In the genomic region with DNA sequence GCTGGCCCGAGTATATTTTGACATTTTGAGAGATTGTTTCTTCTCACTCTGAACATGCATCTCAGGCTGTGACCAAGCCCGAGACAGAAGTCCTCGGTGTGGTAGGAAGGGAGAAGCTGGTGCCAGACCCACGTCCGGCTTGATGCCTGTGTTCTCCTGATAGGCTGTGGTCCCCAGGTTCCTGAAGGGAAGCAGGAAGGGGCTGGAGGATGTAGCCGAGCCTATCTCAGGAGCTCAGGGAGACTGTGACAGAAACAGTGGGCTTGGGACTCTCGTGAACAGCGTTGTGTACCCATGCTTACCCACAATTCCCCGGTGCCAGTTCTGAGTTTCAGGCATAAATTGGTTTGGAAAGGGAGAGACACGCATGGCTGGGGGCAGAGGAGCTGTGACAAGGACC, we compare ENCODE assay signal across 21 mouse cellular contexts. TPM values are rescaled to one million over a fixed set of nuclear protein-coding genes. Genes with fewer than 3 reads are reported as not detected.
A peak's percentile ranks its signal among the peaks of the same experiment; 100 is the strongest.
DNase-seq lines count a peak whose midpoint lies in the region; ATAC-seq and TF ChIP-seq lines count a peak whose summit lies in the region.
"Had no signal": no experiment of that assay in that cellular context is flagged by ENCODE, and none has a peak within 500 bp of the region (broad histone marks: within the 10 kb centered on the region; RNA-seq: fewer than 3 reads in every experiment).

No protein-coding gene starts in this region.

- H3K9me3 ChIP-seq in liver, embryonic 11.5 days (ENCODE audit: control insufficient read depth, low read length) = no peaks in the 10 kb centered on the region
- no peaks in the 10 kb centered on the region for H3K9me3 ChIP-seq in liver, postnatal 0 days (ENCODE audit: low read length)
- H3K9me3 ChIP-seq in midbrain, embryonic 15.5 days = no peaks in the 10 kb centered on the region
- H3K9me3 ChIP-seq: embryonic facial prominence, embryonic 13.5 days; forebrain, embryonic 12.5 days had no signal

- TF ChIP-seq POLR2A in heart, adult 2 months (IDR thresholded peaks at IDR 0.05; ENCODE audit: insufficient read depth, low read depth, low read length) = no peak

- H3K27me3 ChIP-seq in heart, adult 2 months (ENCODE audit: control insufficient read depth, insufficient read depth, low read length) = no peaks in the 10 kb centered on the region
- H3K27me3 ChIP-seq in liver, embryonic 11.5 days (replicated peaks; ENCODE audit: control insufficient read depth, insufficient read depth, low read length) = no peaks in the 10 kb centered on the region
- no peaks in the 10 kb centered on the region for H3K27me3 ChIP-seq in liver, postnatal 0 days (ENCODE audit: insufficient read depth, low read length)
- no peaks in the 10 kb centered on the region for H3K27me3 ChIP-seq in midbrain, embryonic 15.5 days (replicated peaks)
- H3K27me3 ChIP-seq: CH12.LX; embryonic facial prominence, embryonic 13.5 days; forebrain, embryonic 12.5 days; hindbrain, embryonic 12.5 days; Patski had no signal

- peak; percentile 44; the same call in 1 of the 2 replicates for ATAC-seq in liver, embryonic 11.5 days (replicated peaks; ENCODE audit: low FRiP score)
- ATAC-seq in hematopoietic stem cell, adult 5-6 weeks (replicated peaks in 1 of 2; ENCODE audit: insufficient read depth in 1 of 2, low FRiP score in 2 of 2, low TSS enrichment in 1 of 2, low read depth in 1 of 2, poor library complexity in 2 of 2, severe bottlenecking in 2 of 2) = peak; percentile 86
- peak; percentile 44; the same call in 1 of the 2 replicates for ATAC-seq in liver, postnatal 0 days
- ATAC-seq in midbrain, embryonic 15.5 days (replicated peaks) = no peak
- ATAC-seq in monocyte, adult 5-6 weeks (replicated peaks; ENCODE audit: insufficient number of reproducible peaks, low FRiP score, low TSS enrichment, poor library complexity, severe bottlenecking) = no peak
- ATAC-seq: activated CD4-positive, CD25-positive, alpha-beta regulatory T cell, adult 4 months; forebrain, embryonic 16.5 days; hindbrain, embryonic 16.5 days; inflammation-experienced regulatory T-cells, adult 6 months; Patski had no signal

- no peak for TF ChIP-seq CTCF in heart, adult 2 months (IDR thresholded peaks at IDR 0.05)
- TF ChIP-seq CTCF in liver, postnatal 0 days (IDR thresholded peaks at IDR 0.05; ENCODE audit: low read depth) = no peak

- no peaks in the 10 kb centered on the region for H3K4me1 ChIP-seq in heart, adult 2 months (ENCODE audit: control insufficient read depth, insufficient read depth, low read length)
- H3K4me1 ChIP-seq in liver, embryonic 11.5 days (replicated peaks; ENCODE audit: control insufficient read depth, insufficient read depth, low read length) = peaks cover 2% of the 10 kb centered on the region; the same call in 1 of the 2 replicates
- peaks cover 3% of the 10 kb centered on the region; the same call in 1 of the 2 replicates for H3K4me1 ChIP-seq in liver, postnatal 0 days (ENCODE audit: insufficient read depth)
- 0 out of 2 replicates have a peak, but pooled peaks cover 2% of the 10 kb centered on the region for H3K4me1 ChIP-seq in midbrain, embryonic 15.5 days
- H3K4me1 ChIP-seq: embryonic facial prominence, embryonic 13.5 days had no signal

- H3K4me3 ChIP-seq in heart, adult 2 months = no peak overlapping the region
- no peak overlapping the region for H3K4me3 ChIP-seq in liver, embryonic 11.5 days (ENCODE audit: low read depth, low read length)
- no peak overlapping the region for H3K4me3 ChIP-seq in liver, postnatal 0 days (ENCODE audit: low read depth, low read length)
- no peak overlapping the region for H3K4me3 ChIP-seq in midbrain, embryonic 15.5 days
- H3K4me3 ChIP-seq: embryonic facial prominence, embryonic 13.5 days; forebrain, embryonic 12.5 days; hindbrain, embryonic 12.5 days had no signal

- no peaks in the 10 kb centered on the region for H3K79me2 ChIP-seq in heart, adult 2 months (replicated peaks; ENCODE audit: control insufficient read depth, insufficient read depth, low read length)

- H3K9ac ChIP-seq in heart, adult 2 months (ENCODE audit: low read depth, low read length) = no peak overlapping the region
- H3K9ac ChIP-seq in liver, embryonic 11.5 days (ENCODE audit: low read depth, low read length) = no peak overlapping the region
- no peak overlapping the region for H3K9ac ChIP-seq in liver, postnatal 0 days (replicated peaks)
- H3K9ac ChIP-seq in midbrain, embryonic 15.5 days = no peak overlapping the region
- H3K9ac ChIP-seq: embryonic facial prominence, embryonic 13.5 days; forebrain, embryonic 12.5 days; hindbrain, embryonic 12.5 days had no signal

- H3K36me3 ChIP-seq in heart, adult 2 months (ENCODE audit: control insufficient read depth, insufficient read depth, low read length) = no peaks in the 10 kb centered on the region
- H3K36me3 ChIP-seq in liver, embryonic 11.5 days (ENCODE audit: control insufficient read depth, insufficient read depth, low read length) = no peaks in the 10 kb centered on the region
- 0 out of 2 replicates have a peak, but pooled peaks cover 7% of the 10 kb centered on the region for H3K36me3 ChIP-seq in liver, postnatal 0 days (replicated peaks; ENCODE audit: insufficient read depth, low read length)
- H3K36me3 ChIP-seq in midbrain, embryonic 15.5 days (replicated peaks) = no peaks in the 10 kb centered on the region; the same call in 1 of the 2 replicates

- no peak overlapping the region for H3K4me2 ChIP-seq in liver, embryonic 11.5 days
- no peak overlapping the region for H3K4me2 ChIP-seq in liver, postnatal 0 days (ENCODE audit: low read depth, low read length)
- H3K4me2 ChIP-seq in midbrain, embryonic 15.5 days = no peak overlapping the region
- H3K4me2 ChIP-seq: embryonic facial prominence, embryonic 13.5 days; forebrain, embryonic 12.5 days; heart, embryonic 11.5 days; hindbrain, embryonic 12.5 days had no signal

- TF ChIP-seq EP300 in heart, adult 2 months (IDR thresholded peaks at IDR 0.05; ENCODE audit: insufficient read depth, low read depth, low read length) = no peak
- TF ChIP-seq EP300 in liver, postnatal 0 days (IDR thresholded peaks at IDR 0.05; ENCODE audit: low read depth) = peak; percentile 40; the same call in 1 of the 2 replicates

- H3K27ac ChIP-seq in heart, adult 2 months = no peak overlapping the region
- no peak overlapping the region for H3K27ac ChIP-seq in liver, embryonic 11.5 days (ENCODE audit: low read depth, low read length)
- H3K27ac ChIP-seq in liver, postnatal 0 days (ENCODE audit: low read depth) = no peak overlapping the region
- H3K27ac ChIP-seq in midbrain, embryonic 15.5 days = no peak overlapping the region
- H3K27ac ChIP-seq: embryonic facial prominence, embryonic 13.5 days; forebrain, embryonic 12.5 days; hindbrain, embryonic 12.5 days had no signal

- 53% methylated on average over 10 of the region's 10 CpGs for WGBS in heart, adult 2 months
- WGBS in liver, embryonic 11.5 days = 43% methylated on average over 10 of the region's 10 CpGs
- 43% methylated on average over 10 of the region's 10 CpGs for WGBS in liver, postnatal 0 days (ENCODE audit: insufficient replicate concordance)
- 80% methylated on average over 10 of the region's 10 CpGs for WGBS in midbrain, embryonic 15.5 days

- intact Hi-C loops in heart, adult 2 months (cut with DNase I) = no loop called here

- peak; percentile 91 for DNase-seq in heart, adult 11 months
- DNase-seq in heart, adult 2 months = no peak
- DNase-seq in liver, embryonic 11.5 days (ENCODE audit: low spot score) = no peak
- DNase-seq in liver = no peak
- no peak for DNase-seq in liver, postnatal 0 days
- DNase-seq: adrenal gland, postnatal 14 days; cerebellum, adult 8-10 months; gastrocnemius, postnatal 10 days had no signal

RNA-seq across cellular contexts. Expression of gene Rhof, which starts 13.7 kb away (rescaled TPM):
- total RNA-seq in heart, adult 2 months (2021) = under 1 TPM; 0.64 to 0.70 TPM
- polyA plus RNA-seq in heart, adult 2 months (2012; rRNA removed) = 1.6 and 2.3 TPM in 2 replicates
- polyA plus RNA-seq in liver, embryonic 11.5 days (2014; fragmentation: Nextera tagmentation; extraction: Ambion mirVana) = 4.6 and 4.8 TPM in 2 replicates
- total RNA-seq in hematopoietic stem cell, adult 5-6 weeks (2017) = 7.1 and 12.3 TPM in 2 replicates
- 2.1 and 2.4 TPM in 2 replicates for polyA plus RNA-seq in liver, postnatal 0 days (2015; fragmentation: Nextera tagmentation; extraction: Ambion mirVana)
- polyA plus RNA-seq in midbrain, embryonic 15.5 days (2015; fragmentation: Nextera tagmentation; extraction: Ambion mirVana) = 12.2 and 13.4 TPM in 2 replicates
- total RNA-seq in monocyte, adult 5-6 weeks (2017) = 18.8 to 40.6 TPM (median 30.1 TPM) in 3 replicates

RNA-seq across cellular contexts. Expression of gene Setd1b, which starts 23.2 kb away (rescaled TPM):
- 10 to 100 TPM; 12.9 to 19.4 TPM for total RNA-seq in heart, adult 2 months (2021)
- polyA plus RNA-seq in heart, adult 2 months (2012; rRNA removed) = 6.4 and 7.4 TPM in 2 replicates
- 7.9 and 9.6 TPM in 2 replicates for polyA plus RNA-seq in liver, embryonic 11.5 days (2014; fragmentation: Nextera tagmentation; extraction: Ambion mirVana)
- 2.3 and 2.8 TPM in 2 replicates for total RNA-seq in hematopoietic stem cell, adult 5-6 weeks (2017)
- 3.6 and 4.3 TPM in 2 replicates for polyA plus RNA-seq in liver, postnatal 0 days (2015; fragmentation: Nextera tagmentation; extraction: Ambion mirVana)
- 12.2 TPM in 2 replicates for polyA plus RNA-seq in midbrain, embryonic 15.5 days (2015; fragmentation: Nextera tagmentation; extraction: Ambion mirVana)
- 2.4 to 15.3 TPM (median 3.2 TPM) in 3 replicates for total RNA-seq in monocyte, adult 5-6 weeks (2017)

RNA-seq across cellular contexts. Expression of gene Psmd9, which starts 50.4 kb away (rescaled TPM):
- total RNA-seq in heart, adult 2 months (2021) = 10 to 100 TPM; 13.3 to 14.8 TPM
- 16.4 and 20.4 TPM in 2 replicates for polyA plus RNA-seq in heart, adult 2 months (2012; rRNA removed)
- 103 TPM in 2 replicates for polyA plus RNA-seq in liver, embryonic 11.5 days (2014; fragmentation: Nextera tagmentation; extraction: Ambion mirVana)
- 20.9 and 21.0 TPM in 2 replicates for total RNA-seq in hematopoietic stem cell, adult 5-6 weeks (2017)
- 116 and 120 TPM in 2 replicates for polyA plus RNA-seq in liver, postnatal 0 days (2015; fragmentation: Nextera tagmentation; extraction: Ambion mirVana)
- polyA plus RNA-seq in midbrain, embryonic 15.5 days (2015; fragmentation: Nextera tagmentation; extraction: Ambion mirVana) = 71.5 and 73.4 TPM in 2 replicates
- total RNA-seq in monocyte, adult 5-6 weeks (2017) = 16.7 to 38.7 TPM (median 18.9 TPM) in 3 replicates

RNA-seq across cellular contexts. Expression of gene Tmem120b, which starts 50.6 kb away (rescaled TPM):
- 10 to 100 TPM in 1 of 2 experiments, 1 to 10 TPM in 1; 6.6 to 10.4 TPM for total RNA-seq in heart, adult 2 months (2021)
- polyA plus RNA-seq in heart, adult 2 months (2012; rRNA removed) = 10.3 and 10.5 TPM in 2 replicates
- 24.3 and 24.8 TPM in 2 replicates for polyA plus RNA-seq in liver, embryonic 11.5 days (2014; fragmentation: Nextera tagmentation; extraction: Ambion mirVana)
- total RNA-seq in hematopoietic stem cell, adult 5-6 weeks (2017) = 0.56 and 2.7 TPM in 2 replicates
- polyA plus RNA-seq in liver, postnatal 0 days (2015; fragmentation: Nextera tagmentation; extraction: Ambion mirVana) = 12.0 and 12.8 TPM in 2 replicates
- polyA plus RNA-seq in midbrain, embryonic 15.5 days (2015; fragmentation: Nextera tagmentation; extraction: Ambion mirVana) = 17.1 and 23.3 TPM in 2 replicates
- total RNA-seq in monocyte, adult 5-6 weeks (2017) = 0.67 to 3.5 TPM (median 2.0 TPM) in 3 replicates

Comparison
In these comparisons a context has a peak if more than half of its experiments do, and no peak if none do; other contexts are left out.
1. ATAC-seq: peak in liver, embryonic 11.5 days (single experiment), hematopoietic stem cell, adult 5-6 weeks (2 of 2) and liver, postnatal 0 days (single experiment); none in midbrain, embryonic 15.5 days (single experiment) and monocyte, adult 5-6 weeks (single experiment).